Mouse (Mus musculus): ENCODE results near the gene Zfp62.

- TF ChIP-seq CTCF (IDR thresholded peaks at IDR 0.05; ENCODE audit: extremely low read depth, insufficient read depth, low read length), result no peak
- TF ChIP-seq POLR2A (IDR thresholded peaks at IDR 0.05; ENCODE audit: extremely low read depth, insufficient read depth, low read length), result no peak
Measured at GRCm38 (mm10) chr11:49240874-49241273, 37.8 kb downstream of the Zfp62 start.
